Mouse (Mus musculus): ENCODE measurements around the gene Nfam1. TPM values are rescaled to one million over a fixed set of nuclear protein-coding genes. Genes with fewer than 3 reads are reported as not detected.

Nfam1 gene
- total RNA-seq, 2 experiments from 2014 or later = 2.2 to 2.4 TPM

DNA sequence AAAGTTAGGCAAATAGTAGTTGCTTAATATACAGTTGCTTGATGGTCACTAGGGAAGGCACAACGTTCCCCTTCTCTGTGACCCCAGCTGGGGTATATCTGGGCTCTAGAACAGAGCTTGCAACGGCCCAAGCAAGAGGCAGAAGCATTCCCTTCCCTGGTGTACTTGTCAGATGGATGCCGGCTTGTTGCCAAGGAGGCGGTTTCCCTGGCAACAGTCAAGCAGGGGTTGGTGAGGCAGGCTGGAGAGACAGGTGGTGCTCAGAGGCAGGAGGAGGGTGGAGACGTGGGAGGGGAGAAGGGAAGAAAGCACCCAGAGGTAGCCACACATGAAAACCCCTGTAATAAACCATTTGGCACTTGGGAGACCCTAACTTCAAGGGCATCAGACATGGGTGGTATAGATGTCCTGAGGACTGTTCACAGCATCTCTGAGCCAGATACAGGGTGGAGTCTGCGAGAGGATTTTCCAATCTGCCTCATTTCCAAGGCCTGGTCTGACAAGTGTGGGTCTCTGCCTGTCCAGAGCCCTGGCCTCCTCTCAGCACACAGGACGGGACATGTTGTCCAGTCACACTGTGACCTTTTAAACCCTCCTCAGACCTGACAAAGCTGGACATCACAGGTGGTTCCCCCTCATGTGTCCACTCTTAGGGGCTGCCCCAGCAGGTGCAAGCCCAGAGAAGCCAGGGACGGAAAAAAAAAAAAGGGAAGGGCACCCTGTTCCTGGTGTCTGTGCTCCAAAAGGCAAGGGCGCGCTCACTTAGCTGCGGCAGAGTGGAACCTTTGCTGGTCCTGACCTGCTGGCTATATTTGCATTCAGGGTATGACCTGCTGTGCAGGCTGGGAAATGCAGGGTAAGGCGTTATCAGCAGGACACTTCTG lies 30.2 kb downstream of the Nfam1 start:
- no peak for DNase-seq
- intact Hi-C loops (cut with DNase I) = no loop called here

- intact Hi-C loops (cut with DNase I) = no loop called here
- no peak for DNase-seq
Measured at GRCm38 (mm10) chr15:82998811-82999221, 34.3 kb downstream of the Nfam1 start.

GRCm38 (mm10) chr15:82996431-82996830 lies 36.7 kb downstream of the Nfam1 start:
- intact Hi-C loops (cut with DNase I) = no loop called here
- DNase-seq = no peak

GRCm38 (mm10) chr15:82995239-82995638 lies 37.9 kb downstream of the Nfam1 start:
- intact Hi-C loops (cut with DNase I) = no loop called here
- no peak for DNase-seq

DNA sequence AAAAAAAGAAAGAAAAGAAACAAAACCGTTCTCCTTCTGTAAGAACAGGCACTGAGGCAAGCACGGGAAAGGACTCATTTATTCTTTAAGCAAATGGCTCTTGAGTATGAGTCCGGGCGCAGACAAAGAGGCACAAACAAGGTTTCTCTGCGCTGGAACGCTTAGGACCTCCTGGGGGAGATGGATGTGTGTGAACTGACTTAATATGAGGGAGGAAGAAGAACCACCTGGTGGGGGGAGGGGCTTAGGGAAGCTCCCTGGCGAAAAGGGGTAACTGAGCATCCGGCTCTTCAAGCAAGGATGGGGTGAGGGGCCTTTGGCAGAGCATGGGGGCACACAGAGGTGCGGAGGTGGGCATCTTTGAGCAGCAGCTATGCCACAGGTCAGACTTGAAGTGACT lies 40.2 kb downstream of the Nfam1 start:
- intact Hi-C loops (cut with DNase I) = no loop called here
- no peak for DNase-seq

DNA sequence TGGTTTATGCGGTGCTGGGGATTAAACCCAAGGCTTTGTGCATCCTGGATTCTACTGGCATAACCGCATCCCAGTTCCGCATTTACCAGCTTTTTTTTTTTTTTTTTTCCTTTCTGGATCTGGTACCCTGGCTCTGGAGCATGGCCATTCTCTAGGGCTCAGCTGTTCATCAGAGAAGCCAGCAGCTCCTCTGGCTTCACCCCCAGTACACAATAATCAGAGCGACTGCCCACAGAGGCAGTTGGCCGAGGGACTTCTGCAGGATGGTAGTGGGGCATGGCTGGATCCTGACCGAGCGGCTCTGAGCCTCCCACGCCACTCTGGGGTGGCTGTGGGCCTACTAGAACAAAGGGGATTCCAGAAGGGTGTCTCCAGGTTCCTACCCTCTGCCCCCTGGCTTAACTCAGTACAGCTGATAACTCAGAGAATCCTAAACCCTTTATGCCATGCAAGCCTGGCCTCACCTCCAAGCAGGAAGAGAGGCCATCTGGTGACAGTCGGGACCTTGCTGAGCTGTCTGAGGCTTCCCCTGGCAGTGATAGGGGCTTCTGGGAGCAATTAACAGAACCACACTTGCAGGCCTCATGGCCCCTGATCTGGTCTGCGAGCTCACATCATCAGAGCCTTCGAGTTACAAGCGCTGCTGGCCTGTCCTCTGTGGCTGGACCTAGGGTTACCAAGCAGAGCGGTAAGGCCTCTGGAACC lies 40.9 kb downstream of the Nfam1 start:
- intact Hi-C loops (cut with DNase I) = no loop called here

GRCm38 (mm10) chr15:82989190-82989704 lies 43.9 kb downstream of the Nfam1 start:
- intact Hi-C loops (cut with DNase I) = no loop called here

More for the DNA sequence above, 40.9 kb downstream of the Nfam1 start:
- no peak for DNase-seq

DNA sequence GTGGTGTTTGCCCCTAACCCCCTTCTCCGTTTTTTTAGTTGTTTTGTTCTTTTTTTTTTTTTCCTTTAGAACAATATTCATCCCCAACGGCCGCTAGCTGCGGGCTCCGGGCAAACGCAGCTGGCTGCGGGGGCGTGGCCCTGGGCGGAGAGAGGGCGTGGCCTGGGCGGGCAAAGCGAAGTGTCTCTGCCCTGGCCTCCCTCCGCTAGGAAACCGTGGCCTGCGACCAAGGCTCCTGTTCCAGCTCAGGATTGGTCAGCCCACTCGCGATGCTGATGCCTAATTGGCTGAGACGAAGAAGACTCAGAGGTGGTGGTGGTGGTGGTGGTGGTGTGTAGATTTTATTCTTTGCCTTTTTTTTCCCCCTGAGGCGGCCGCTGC lies 45.4 kb downstream of the Nfam1 start, which contains the start of gene Tcf20:
Tcf20 (minus strand) TSS at position 141 of the 381 bp plus-strand sequence.
- DNase-seq = peak; percentile 95 to 97
- intact Hi-C loops (cut with DNase I) = no loop called here

More at GRCm38 (mm10) chr15:82989190-82989704, 43.9 kb downstream of the Nfam1 start:
- DNase-seq = no peak

GRCm38 (mm10) chr15:82987014-82987731 lies 45.9 kb downstream of the Nfam1 start:
- DNase-seq = peak in 1 of 2 experiments; percentile 22
- intact Hi-C loops (cut with DNase I) = no loop called here

GRCm38 (mm10) chr15:82984574-82984973 lies 48.5 kb downstream of the Nfam1 start:
- intact Hi-C loops (cut with DNase I) = no loop called here
- no peak for DNase-seq

- no peak for DNase-seq
- intact Hi-C loops (cut with DNase I) = no loop called here
Measured at GRCm38 (mm10) chr15:82984097-82984496, 49.0 kb downstream of the Nfam1 start.

DNA sequence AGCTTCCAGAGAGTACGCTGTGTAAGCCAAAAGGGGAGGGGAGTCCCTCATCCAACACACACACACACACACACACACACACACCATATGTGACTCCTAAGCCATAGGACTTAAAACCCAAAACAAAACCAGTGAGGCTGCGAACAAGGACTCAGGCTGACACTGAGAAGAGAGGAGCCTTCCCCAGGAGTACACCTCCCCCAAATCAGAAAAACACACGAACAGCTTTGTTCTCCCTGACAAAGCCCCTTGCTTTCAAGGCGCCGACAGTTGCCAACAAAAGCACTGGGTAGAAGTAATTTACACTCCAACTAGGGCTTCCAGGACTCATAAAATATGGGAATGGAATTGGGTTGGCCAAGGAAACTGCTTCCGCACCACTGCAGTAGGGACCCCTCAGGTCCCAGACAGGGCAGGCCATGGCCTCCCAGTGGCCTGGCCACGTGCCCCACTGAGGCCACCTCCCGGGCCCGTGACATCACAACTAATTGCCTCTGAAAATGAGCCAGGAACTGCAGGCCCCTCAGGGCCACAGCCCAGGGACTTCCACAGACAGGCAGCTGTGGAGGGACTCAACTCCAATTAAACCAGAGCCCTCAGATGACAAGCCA lies 49.6 kb downstream of the Nfam1 start:
- peak; percentile 31 for DNase-seq
- intact Hi-C loops (cut with DNase I) = no loop called here

DNA sequence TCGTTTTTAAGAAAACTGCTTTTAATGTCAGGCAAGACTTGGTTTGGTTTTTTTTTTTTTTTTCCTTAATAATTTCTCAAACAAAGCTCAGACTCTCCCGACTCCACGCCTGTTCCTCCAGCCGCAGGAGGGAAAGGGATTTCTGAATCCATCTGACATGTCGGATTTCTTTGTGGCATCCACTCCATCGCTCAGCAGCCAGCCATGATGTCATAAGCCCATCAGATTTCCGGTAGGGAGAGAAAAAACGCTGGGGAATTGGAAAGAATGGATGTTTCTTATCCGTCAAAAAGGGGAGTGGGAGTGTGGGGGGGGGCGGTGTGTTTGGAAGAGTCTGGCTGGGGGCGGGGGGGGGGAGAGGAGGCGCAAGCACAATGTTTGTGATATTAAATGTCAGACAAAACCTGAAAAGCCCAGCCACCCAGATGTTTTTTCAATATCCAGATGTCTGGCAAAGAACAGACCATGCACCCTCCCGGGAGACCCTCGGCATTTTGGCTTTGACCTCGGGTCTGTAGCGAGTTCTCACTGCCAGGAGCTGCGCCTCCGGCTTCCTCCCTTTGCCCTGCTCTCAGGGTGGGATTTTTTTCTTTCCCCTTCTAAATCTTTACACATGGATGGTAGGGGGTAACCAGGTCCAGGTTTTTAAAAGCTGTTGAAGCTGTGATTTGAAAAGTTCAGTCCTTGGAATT lies 50.2 kb downstream of the Nfam1 start:
- intact Hi-C loops (cut with DNase I) = no loop called here
- DNase-seq = peak; percentile 35 to 59

GRCm38 (mm10) chr15:82981676-82982520 lies 51.2 kb downstream of the Nfam1 start:
- intact Hi-C loops (cut with DNase I) = no loop called here
- DNase-seq = no peak

GRCm38 (mm10) chr15:82979531-82979930 lies 53.6 kb downstream of the Nfam1 start:
- no peak for DNase-seq
- intact Hi-C loops (cut with DNase I) = no loop called here

DNA sequence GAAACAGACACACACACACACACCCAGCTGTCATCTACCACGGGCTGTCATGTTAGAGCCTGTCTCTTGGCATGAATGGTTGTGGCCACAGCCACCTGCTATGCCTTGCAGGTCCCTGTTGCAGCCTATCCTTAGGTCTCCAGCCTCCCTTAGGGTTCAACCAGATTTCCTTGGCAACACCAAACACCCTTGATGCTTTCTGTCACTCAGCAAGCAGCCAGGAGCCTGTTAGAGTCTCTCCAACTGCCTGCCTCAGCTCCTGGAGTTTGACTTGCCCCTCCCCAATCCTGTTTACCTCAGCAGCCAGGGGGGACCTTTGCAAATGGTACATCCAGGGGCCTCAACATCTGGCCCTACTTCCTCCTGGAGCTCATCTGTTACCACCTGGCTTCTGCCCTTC lies 58.6 kb downstream of the Nfam1 start:
- intact Hi-C loops (cut with DNase I) = no loop called here
- no peak for DNase-seq

- intact Hi-C loops (cut with DNase I) = no loop called here
- no peak for DNase-seq
Measured at GRCm38 (mm10) chr15:82969206-82969721, 63.8 kb downstream of the Nfam1 start.

- intact Hi-C loops (cut with DNase I) = no loop called here
- no peak for DNase-seq
Measured at GRCm38 (mm10) chr15:82968449-82968848, 64.7 kb downstream of the Nfam1 start.

DNA sequence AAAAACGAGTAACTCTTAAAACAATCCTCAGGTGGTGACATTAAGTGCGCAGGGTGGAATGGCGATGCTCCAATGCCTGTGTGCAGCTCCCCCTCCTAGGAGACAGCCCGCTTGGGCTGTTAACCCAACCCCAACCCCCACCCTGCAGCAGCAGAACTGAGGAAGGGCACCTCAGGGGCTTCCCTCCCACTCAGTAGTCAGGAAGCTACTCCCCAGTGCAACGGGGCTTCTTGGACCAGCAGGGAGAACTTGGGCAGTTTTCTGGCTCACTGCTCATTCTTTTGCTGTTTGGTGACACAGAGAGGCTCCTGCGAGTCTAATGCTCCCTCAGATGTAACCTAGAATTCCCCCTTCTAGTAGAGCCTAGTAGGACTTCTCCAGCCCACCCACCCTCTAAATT lies 65.2 kb downstream of the Nfam1 start:
- intact Hi-C loops (cut with DNase I) = no loop called here
- no peak for DNase-seq

Data from heart, postnatal 14 days (tissue).